Mouse (Mus musculus) limb, embryonic 15.5 days (tissue): ENCODE data around the gene Rapgef4. TPM values are rescaled to one million over a fixed set of nuclear protein-coding genes. Genes with fewer than 3 reads are reported as not detected.
A peak's percentile ranks its signal among the peaks of the same experiment; 100 is the strongest.
"Not testable (repeated sequence)": the region's sequence is repeated elsewhere in the genome, so short reads cannot be mapped to it uniquely, and the experiment has no call there.

ENCODE experiments used
- ATAC-seq: fragments of 200-750 bp; cut with Nextera tagmentation; 2 replicates; pipeline ENCODE4 v1.8.0; 2017; ENCODE audit warnings: low read depth, moderate TSS enrichment; ENCODE audit not compliant: insufficient number of reproducible peaks, low FRiP score, low TSS enrichment
- H3K27ac ChIP-seq: fragments of 300-500 bp; sonication (generic); 2 replicates; pipeline ENCODE4 v1.5.1; 2015; ENCODE audit warnings: moderate library complexity, mild to moderate bottlenecking, inconsistent platforms
- H3K27me3 ChIP-seq: fragments of 300-500 bp; sonication (generic); 2 replicates; pipeline ENCODE4 v1.6.1; 2015; ENCODE audit warnings: inconsistent platforms
- H3K36me3 ChIP-seq: fragments of 300-500 bp; sonication (generic); 2 replicates; pipeline ENCODE4 v1.6.1; 2015; ENCODE audit warnings: inconsistent platforms
- H3K4me1 ChIP-seq: fragments of 300-500 bp; sonication (generic); 2 replicates; pipeline ENCODE4 v1.6.1; 2015; ENCODE audit warnings: inconsistent platforms
- H3K4me2 ChIP-seq: fragments of 300-500 bp; sonication (generic); 2 replicates; pipeline ENCODE4 v1.6.1; 2015; ENCODE audit warnings: mild to moderate bottlenecking, inconsistent platforms
- H3K4me3 ChIP-seq: fragments of 300-500 bp; sonication (generic); 2 replicates; pipeline ENCODE4 v1.5.1; 2015; ENCODE audit warnings: mild to moderate bottlenecking, inconsistent platforms
- H3K9ac ChIP-seq: fragments of 300-500 bp; sonication (generic); 2 replicates; pipeline ENCODE4 v1.6.1; 2015; ENCODE audit warnings: inconsistent platforms
- H3K9me3 ChIP-seq: fragments of 300-500 bp; sonication (generic); 2 replicates; pipeline ENCODE4 v1.6.1; 2016; ENCODE audit warnings: inconsistent platforms
- WGBS: fragments of 180-500 bp; shearing (Covaris S2); methylation state at CpG from one replicate; pipeline ENCODE4 v1.1.7; 2015; 5-methylcytosine and 5-hydroxymethylcytosine counted together
- polyA plus RNA-seq: library from polyadenylated mRNA; unstranded; fragments of >200 nt; fragmentation: Nextera tagmentation; extraction: Ambion mirVana; gene quantifications from 2 replicates; pipeline ENCODE4 v1.2.1, GENCODE M21; 2015

Gene Rapgef4
- polyA plus RNA-seq, 1 experiment from 2014 or later = 4.6 TPM

DNA sequence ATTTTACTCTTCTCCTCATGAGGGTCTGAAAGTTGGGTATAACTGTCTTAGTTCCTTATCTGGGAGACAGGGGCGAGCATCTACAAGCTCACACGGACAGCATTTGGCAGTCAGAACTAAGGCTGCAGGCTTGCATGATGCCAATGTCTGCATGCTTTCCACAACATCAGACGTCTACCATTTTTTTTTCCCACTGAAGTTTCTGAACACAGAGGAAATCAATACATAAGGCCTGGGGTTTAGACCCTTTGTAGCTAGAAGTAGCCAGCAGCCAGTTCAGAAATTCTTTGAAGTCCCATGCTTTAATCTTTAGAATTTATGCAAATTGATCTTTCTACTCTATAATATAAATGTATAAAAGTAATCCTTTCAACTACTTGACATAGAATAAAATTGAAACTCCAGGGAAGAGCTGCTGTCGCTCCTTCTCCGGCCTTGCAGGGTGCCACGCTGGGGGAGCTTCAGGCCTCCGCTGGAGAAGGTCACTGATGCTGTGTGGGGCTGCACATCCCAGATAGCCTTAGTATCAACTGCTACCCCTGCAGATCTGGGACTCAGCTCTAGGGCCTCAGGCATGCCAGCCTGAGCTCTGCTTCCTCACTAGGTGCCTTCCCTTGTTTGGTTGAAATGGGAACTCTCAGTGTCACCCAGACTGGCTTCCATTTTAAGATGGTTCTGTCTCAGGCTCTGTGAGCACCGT, 148.7 kb downstream of the Rapgef4 start:
- H3K9ac ChIP-seq = no peak overlapping the region
- H3K36me3 ChIP-seq = no peaks in the 10 kb centered on the region
- no peak overlapping the region for H3K27ac ChIP-seq
- no peaks in the 10 kb centered on the region for H3K27me3 ChIP-seq
- no peak overlapping the region for H3K4me2 ChIP-seq
- no peaks in the 10 kb centered on the region for H3K4me1 ChIP-seq
- ATAC-seq = no peak
- H3K9me3 ChIP-seq = no peaks in the 10 kb centered on the region
- 88% methylated on average over 8 of the region's 8 CpGs for WGBS
- no peak overlapping the region for H3K4me3 ChIP-seq

DNA sequence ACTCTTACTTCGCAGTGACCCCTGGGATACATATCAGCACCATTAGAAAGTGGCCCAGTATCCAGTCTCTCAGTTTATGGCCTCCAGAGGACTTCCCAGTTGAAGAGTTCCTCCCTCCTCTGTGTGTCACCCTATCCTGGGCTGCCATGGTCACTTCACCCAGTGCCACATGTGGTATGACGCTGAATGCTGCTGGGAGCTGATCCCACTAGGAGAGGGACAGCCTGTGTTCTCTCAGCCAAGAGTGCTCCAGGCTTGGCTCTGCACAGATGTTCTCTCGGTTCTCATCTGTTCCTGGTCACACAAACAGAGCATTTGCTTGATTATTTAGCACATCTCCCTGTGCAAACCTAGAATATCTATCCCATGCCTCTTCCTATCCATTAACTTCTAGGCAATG, 151.2 kb downstream of the Rapgef4 start:
- Histone ChIP-seq H3K4me1 (peaks cover 5% of the 10 kb centered on the region; the same call in 1 of the 2 replicates), H3K9me3 (no peaks in the 10 kb centered on the region), H3K4me2 (no peak overlapping the region), H3K4me3 (no peak overlapping the region), H3K27ac (no peak overlapping the region), H3K9ac (no peak overlapping the region), H3K36me3 (no peaks in the 10 kb centered on the region), H3K27me3 (no peaks in the 10 kb centered on the region)
- WGBS = 78% methylated on average over 3 of the region's 3 CpGs
- no peak for ATAC-seq

DNA sequence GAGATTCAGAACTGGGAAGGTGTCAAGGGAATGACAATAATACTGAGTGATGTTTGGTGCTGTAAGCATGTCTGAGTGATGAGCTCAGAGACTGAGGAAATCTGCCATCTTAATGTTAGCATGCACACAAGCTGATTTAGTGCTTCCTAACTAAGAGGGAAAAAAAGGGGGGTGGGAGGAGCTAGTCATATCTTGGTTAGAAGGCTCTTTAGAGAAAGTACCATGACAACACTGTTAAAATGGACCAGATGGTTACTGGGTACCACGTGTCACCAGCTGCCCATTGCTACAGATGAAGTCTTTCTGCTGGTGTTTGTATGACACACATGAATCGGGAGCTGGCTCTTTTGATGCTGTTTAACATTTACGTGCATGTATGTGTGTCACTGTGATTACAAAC, 155.0 kb downstream of the Rapgef4 start:
- Histone ChIP-seq H3K4me3 (no peak overlapping the region), H3K27me3 (no peaks in the 10 kb centered on the region), H3K4me1 (peaks cover 5% of the 10 kb centered on the region; the same call in 1 of the 2 replicates), H3K4me2 (no peak overlapping the region), H3K9me3 (no peaks in the 10 kb centered on the region), H3K36me3 (no peaks in the 10 kb centered on the region), H3K27ac (no peak overlapping the region), H3K9ac (no peak overlapping the region)
- no peak for ATAC-seq
- WGBS = 65% methylated on average over 3 of the region's 3 CpGs

DNA sequence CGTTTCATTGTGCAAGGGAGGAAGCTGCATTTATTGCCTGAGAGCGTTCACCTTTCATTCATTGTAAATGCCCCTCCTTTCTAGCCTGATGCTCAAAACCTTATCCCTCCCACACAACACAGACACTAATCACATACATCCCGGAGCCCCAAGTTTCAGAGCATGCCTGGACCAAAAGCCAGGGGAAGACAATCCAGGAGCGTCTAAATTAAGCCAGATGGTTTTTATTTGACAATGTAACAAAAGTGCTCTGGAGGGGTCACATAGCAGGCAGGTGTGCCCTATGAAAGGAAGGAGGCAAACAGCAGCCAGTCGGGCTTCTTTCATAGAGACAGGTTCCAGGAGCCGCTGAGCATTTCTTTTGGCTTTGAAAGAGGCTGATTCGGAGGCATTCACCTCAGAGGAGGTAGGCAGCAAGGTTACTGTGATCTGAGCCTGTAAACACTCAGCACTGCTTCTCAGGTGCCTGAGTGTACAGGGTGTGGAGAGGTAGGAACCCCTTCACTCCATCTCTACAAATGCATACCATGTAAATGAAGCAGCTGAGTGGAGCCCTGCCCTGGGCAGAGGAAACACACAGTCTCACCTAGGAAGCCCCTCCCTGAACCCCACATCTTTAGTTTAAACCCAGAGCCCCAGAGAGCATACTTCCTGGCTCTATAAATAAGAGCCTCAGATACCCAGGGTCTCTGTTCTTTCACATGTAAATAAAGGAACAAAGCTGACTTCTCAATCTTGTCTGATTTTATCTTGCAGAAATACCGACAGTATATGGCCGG, 155.6 kb downstream of the Rapgef4 start:
- Histone ChIP-seq H3K27me3 (no peaks in the 10 kb centered on the region), H3K4me2 (no peak overlapping the region), H3K9me3 (no peaks in the 10 kb centered on the region), H3K4me3 (no peak overlapping the region), H3K9ac (no peak overlapping the region), H3K27ac (no peak overlapping the region), H3K36me3 (no peaks in the 10 kb centered on the region), H3K4me1 (peaks cover 5% of the 10 kb centered on the region; the same call in 1 of the 2 replicates)
- no peak for ATAC-seq
- 36% methylated on average over 9 of the region's 9 CpGs for WGBS

DNA sequence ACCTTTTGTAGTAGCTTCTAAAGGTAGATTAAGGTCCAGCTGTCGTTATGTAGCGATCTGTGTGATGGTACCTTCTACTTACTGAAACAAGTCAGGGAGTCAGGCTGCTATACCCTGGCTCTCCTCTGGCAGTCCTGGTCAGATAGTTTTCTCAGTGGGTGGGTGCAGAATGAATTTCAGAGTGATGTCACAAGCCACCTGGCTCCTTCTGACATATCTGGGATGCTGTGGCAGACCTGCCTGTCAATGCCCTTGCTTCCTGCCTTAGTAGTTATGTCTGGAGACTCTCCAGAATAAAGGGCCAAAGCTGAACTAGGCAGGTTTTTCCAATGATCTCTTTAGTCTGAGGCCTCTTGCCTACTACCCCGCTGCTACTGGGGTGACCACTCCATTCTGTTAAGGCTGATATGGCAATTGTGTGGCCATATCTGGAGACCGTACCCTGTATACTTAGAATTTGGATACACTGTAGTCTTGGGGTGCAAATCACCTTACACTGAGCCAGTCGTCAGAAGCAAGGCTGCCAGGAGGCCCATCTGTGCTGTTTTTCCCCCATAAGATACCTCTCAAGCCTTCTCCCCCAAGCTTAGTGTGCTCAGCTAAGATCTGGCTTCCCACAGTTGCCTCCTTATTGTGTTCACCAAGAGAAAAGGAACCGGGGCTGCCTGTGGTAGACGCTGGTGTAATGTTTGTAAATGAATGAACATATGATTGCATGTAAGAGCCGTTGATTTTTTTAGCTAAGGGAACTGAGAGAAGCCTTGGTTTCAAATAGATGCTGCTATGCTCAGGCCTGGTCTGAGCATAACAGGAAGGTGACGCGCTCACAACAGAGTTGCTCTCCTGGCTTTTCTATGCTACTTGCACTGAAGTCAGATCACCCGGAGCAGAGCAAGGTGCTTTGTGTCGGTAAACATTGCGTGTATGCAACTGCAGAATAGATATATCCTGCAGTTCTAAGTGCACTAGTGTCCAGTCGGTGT, 159.1 kb downstream of the Rapgef4 start:
- Histone ChIP-seq H3K9ac (no peak overlapping the region), H3K4me1 (peaks cover 17% of the 10 kb centered on the region), H3K9me3 (no peaks in the 10 kb centered on the region), H3K27me3 (no peaks in the 10 kb centered on the region), H3K4me3 (no peak overlapping the region), H3K4me2 (no peak overlapping the region), H3K36me3 (no peaks in the 10 kb centered on the region), H3K27ac (no peak overlapping the region)
- WGBS = 85% methylated on average over 14 of the region's 14 CpGs
- no peak for ATAC-seq

DNA sequence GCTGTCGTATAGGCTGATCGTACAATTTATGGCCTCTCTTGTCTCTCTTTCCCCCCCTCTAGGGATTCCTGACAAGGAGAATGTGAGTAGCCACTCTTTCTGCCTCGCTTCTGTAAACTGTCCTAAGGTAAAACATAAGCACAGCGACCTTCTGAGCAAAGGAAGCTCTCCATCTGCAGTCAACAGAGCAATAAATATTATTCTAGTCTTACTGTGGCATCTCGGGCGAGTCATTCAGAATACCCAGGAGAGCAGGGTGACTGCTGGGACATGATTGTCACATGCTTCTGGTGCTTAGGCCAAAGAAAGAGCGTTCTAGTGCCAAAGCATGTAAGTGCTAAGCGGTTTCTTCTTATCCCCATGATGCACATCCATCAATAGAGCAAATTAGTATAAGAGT, 160.1 kb downstream of the Rapgef4 start:
- Histone ChIP-seq H3K27me3 (no peaks in the 10 kb centered on the region), H3K9ac (no peak overlapping the region), H3K36me3 (no peaks in the 10 kb centered on the region), H3K4me3 (no peak overlapping the region), H3K4me2 (no peak overlapping the region), H3K4me1 (peaks cover 22% of the 10 kb centered on the region), H3K9me3 (no peaks in the 10 kb centered on the region), H3K27ac (no peak overlapping the region)
- no peak for ATAC-seq
- WGBS = 70% methylated on average over 8 of the region's 8 CpGs

DNA sequence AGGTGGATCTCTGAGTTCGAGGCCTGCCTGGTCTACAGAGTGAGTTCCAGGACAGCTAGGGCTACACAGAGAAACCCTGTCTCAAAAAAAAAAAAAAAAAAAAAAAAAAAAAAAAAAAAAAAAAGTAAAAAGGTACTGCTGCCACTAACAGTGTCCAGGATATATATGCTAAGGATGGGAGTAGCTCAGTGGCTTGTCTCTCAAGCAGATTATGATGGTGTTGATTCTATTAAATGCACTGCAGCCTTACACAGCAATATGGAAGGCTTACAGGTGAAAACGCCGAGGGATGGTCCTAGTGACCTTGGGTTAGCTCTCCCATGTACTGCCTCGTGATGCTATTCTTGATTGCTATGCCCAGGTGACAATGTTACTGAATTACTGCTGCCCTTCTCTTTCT, 160.7 kb downstream of the Rapgef4 start:
- H3K9me3 ChIP-seq, H3K27me3 ChIP-seq, ATAC-seq, H3K4me2 ChIP-seq, H3K27ac ChIP-seq, H3K36me3 ChIP-seq, H3K4me3 ChIP-seq, H3K9ac ChIP-seq: not testable (repeated sequence)
- H3K4me1 ChIP-seq = peaks cover 18% of the 10 kb centered on the region
- WGBS = 86% methylated on average over 4 of the region's 4 CpGs

DNA sequence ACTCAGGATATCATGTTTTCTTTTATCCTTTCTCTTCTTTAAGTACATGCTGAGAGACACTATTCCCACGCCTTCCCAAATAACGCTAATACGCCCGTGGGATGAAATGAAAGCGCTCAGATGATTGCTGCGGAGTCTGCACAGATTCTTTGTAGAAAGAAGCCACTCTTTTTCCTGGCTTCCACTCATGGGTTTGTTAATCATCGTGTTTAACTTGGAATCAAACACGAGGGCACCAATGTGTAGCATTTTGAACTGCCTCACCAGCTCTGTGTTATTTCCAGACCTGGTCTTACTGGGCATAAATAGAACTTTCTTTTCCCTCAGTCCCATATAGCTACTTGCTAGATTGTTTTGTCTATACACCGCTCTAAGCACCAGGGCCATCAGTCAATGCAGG, 162.4 kb downstream of the Rapgef4 start:
- H3K27ac ChIP-seq = peak overlapping the region; percentile 47; the same call in 1 of the 2 replicates
- no peak overlapping the region for H3K4me2 ChIP-seq
- no peak for ATAC-seq
- no peak overlapping the region for H3K4me3 ChIP-seq
- no peaks in the 10 kb centered on the region for H3K27me3 ChIP-seq
- no peaks in the 10 kb centered on the region for H3K9me3 ChIP-seq
- whole genome bisulfite sequencing = 77% methylated on average over 9 of the region's 9 CpGs
- no peak overlapping the region for H3K9ac ChIP-seq
- no peaks in the 10 kb centered on the region for H3K36me3 ChIP-seq
- peaks cover 17% of the 10 kb centered on the region for H3K4me1 ChIP-seq

DNA sequence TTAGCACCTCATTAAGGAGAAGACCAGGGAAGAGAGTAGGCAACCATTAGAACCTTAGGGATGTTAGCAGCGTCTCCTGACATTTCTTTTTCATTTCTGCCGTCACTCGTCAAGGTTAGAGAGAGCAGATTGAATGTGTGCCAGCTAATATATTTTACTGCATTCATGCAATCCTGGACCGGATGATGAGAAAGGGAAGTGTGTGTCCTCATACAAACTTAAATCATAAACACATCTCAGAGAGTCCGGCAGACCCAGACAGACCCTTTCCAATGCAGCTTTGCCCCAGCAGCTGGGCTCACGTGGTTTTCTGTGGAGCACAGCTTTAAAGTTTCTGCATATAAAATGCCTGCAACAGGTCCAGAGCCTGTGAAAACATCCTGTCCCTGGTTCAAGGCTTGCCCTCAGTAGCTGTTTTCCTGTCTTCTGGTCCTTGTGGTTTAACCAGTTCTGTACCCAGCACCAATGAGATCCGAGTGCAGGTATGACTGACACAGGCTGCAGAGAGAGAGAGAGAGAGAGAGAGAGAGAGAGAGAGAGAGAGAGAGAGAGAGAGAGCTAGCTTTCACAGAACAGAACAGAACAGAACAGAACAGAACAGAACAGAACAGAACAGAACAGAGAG, 163.6 kb downstream of the Rapgef4 start:
- WGBS = 21% methylated on average over 7 of the region's 7 CpGs
- Histone ChIP-seq H3K4me3 (no peak overlapping the region), H3K36me3 (no peaks in the 10 kb centered on the region), H3K9me3 (no peaks in the 10 kb centered on the region), H3K4me1 (peaks cover 23% of the 10 kb centered on the region), H3K9ac (no peak overlapping the region), H3K27ac (peak overlapping the region; percentile 43; the same call in 1 of the 2 replicates), H3K27me3 (no peaks in the 10 kb centered on the region), H3K4me2 (no peak overlapping the region)
- ATAC-seq = no peak

DNA sequence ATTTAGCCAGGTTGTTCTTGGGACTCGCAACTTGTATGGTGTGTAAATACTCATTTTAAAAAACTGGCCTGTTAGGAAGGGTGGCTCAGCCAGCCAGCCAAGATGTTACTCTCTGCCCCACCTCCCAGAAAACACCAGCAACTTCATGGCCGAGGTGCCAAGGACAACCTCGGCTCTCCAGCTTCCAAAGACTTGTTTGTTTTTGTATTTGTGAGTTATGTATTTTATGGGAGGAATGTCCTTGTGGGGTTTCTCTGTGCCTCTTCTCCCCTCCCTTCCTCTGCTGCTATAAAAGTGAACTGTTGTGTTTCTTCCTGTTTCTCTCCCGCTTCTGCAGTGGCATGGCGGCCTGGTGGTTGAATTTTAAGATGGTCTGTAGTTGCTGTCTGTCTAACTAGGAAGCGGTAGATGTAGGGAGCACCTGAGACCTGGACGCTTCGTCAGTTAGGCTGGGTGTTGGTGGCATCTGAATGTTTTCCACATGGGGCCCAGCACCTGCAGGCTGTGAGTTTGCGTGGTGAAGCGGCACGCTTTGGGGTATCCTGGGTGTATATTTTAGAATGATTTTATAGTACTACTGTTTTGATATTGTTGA, 164.3 kb downstream of the Rapgef4 start:
- ATAC-seq = no peak
- no peak overlapping the region for H3K4me2 ChIP-seq
- 82% methylated on average over 11 of the region's 11 CpGs for WGBS

DNA sequence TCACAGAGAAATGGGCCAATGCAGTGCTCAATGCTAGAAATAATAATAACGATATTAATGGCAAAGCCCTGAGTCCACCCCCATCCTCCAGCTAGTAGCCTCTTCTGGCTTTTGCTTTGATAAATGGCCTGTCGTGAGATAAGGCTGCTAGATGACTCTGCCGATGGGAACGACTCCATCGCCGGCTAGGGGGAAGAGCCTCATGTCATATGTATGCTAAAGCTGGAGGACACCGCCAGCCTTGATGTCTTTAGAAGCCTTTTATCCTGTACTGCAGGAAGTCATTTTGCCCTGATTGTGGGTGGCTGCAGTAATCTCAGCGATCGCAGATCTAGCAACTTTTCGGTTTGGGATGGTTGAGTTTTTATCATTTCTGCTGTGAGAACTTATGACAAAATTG, 165.0 kb downstream of the Rapgef4 start:
- no peak for ATAC-seq
- H3K4me2 ChIP-seq = no peak overlapping the region
- 56% methylated on average over 10 of the region's 10 CpGs for WGBS
- H3K4me3 ChIP-seq = no peak overlapping the region
- peaks cover 23% of the 10 kb centered on the region for H3K4me1 ChIP-seq
- no peak overlapping the region for H3K9ac ChIP-seq
- H3K36me3 ChIP-seq = no peaks in the 10 kb centered on the region
- H3K9me3 ChIP-seq = no peaks in the 10 kb centered on the region
- H3K27ac ChIP-seq = no peak overlapping the region
- H3K27me3 ChIP-seq = no peaks in the 10 kb centered on the region

More for the DNA sequence above, 164.3 kb downstream of the Rapgef4 start:
- Histone ChIP-seq H3K36me3 (no peaks in the 10 kb centered on the region), H3K4me3 (no peak overlapping the region), H3K9ac (no peak overlapping the region), H3K9me3 (no peaks in the 10 kb centered on the region), H3K27ac (peak overlapping the region; percentile 43; the same call in 1 of the 2 replicates), H3K27me3 (no peaks in the 10 kb centered on the region), H3K4me1 (peaks cover 23% of the 10 kb centered on the region)
